17 mouse cellular contexts compared by ENCODE assay signal in genomic region chr6:42980377-42980776, GRCm38 (mm10). TPM values are rescaled to one million over a fixed set of nuclear protein-coding genes. Genes with fewer than 3 reads are reported as not detected.
"Had no signal": no experiment of that assay in that cellular context is flagged by ENCODE, and none has a peak within 500 bp of the region (broad histone marks: within the 10 kb centered on the region; RNA-seq: fewer than 3 reads in every experiment).

No protein-coding gene starts in this region.

- ATAC-seq: intestine, embryonic 16.5 days had no signal

- H3K27ac ChIP-seq: kidney, embryonic 15.5 days; limb, embryonic 13.5 days; liver, embryonic 14.5 days had no signal

- H3K36me3 ChIP-seq: kidney, embryonic 15.5 days; limb, embryonic 13.5 days had no signal

- H3K4me3 ChIP-seq: kidney, embryonic 15.5 days; limb, embryonic 13.5 days had no signal

- H3K4me2 ChIP-seq: kidney, embryonic 15.5 days; limb, embryonic 13.5 days had no signal

- H3K9me3 ChIP-seq: kidney, embryonic 15.5 days; limb, embryonic 13.5 days had no signal

- H3K4me1 ChIP-seq: kidney, embryonic 15.5 days; limb, embryonic 13.5 days had no signal

- H3K27me3 ChIP-seq: kidney, embryonic 15.5 days; limb, embryonic 13.5 days had no signal

- H3K9ac ChIP-seq: kidney, embryonic 15.5 days; limb, embryonic 13.5 days; liver, embryonic 14.5 days had no signal

- DNase-seq: kidney, adult 2 months; kidney, postnatal 14 days; left cerebral cortex, postnatal 4 days; lung, adult 18-20 months; right cerebral cortex, adult 18-20 months; right cerebral cortex, postnatal 25 days; thymus, postnatal 4 days had no signal

RNA-seq across cellular contexts. Expression of gene Olfr444, which starts 31.5 kb away (rescaled TPM):
- polyA plus RNA-seq: intestine, embryonic 16.5 days; kidney, adult 2 months; kidney, embryonic 15.5 days; large intestine, adult 2 months; limb, embryonic 13.5 days; liver, adult 2 months; liver, embryonic 14.5 days; lung, embryonic 16.5 days; small intestine, adult 2 months; stomach, embryonic 16.5 days; thymus, postnatal 0 days had no signal

RNA-seq across cellular contexts. Expression of gene Olfr446, which starts 59.2 kb away (rescaled TPM):
- polyA plus RNA-seq: intestine, embryonic 16.5 days; kidney, adult 2 months; kidney, embryonic 15.5 days; large intestine, adult 2 months; limb, embryonic 13.5 days; liver, adult 2 months; liver, embryonic 14.5 days; lung, embryonic 16.5 days; small intestine, adult 2 months; stomach, embryonic 16.5 days; thymus, postnatal 0 days had no signal
